ENCODE assay signal across 7 mouse cellular contexts in genomic region chr12:59218640-59219321, GRCm38 (mm10). TPM values are rescaled to one million over a fixed set of nuclear protein-coding genes. Genes with fewer than 3 reads are reported as not detected.
DNase-seq lines count a peak whose midpoint lies in the region; ATAC-seq and TF ChIP-seq lines count a peak whose summit lies in the region.

No protein-coding gene starts in this region.

- no peaks in the 10 kb centered on the region for H3K36me3 ChIP-seq in forebrain, embryonic 13.5 days (ENCODE audit: poor library complexity, severe bottlenecking)
- H3K36me3 ChIP-seq in hindbrain, embryonic 11.5 days (ENCODE audit: control insufficient read depth, insufficient read depth, low read length): no peaks in the 10 kb centered on the region

- H3K9ac ChIP-seq in forebrain, embryonic 13.5 days: peak overlapping the region; percentile 91
- H3K9ac ChIP-seq in hindbrain, embryonic 11.5 days (ENCODE audit: low read depth, low read length): peak overlapping the region; percentile 81

- H3K9me3 ChIP-seq in forebrain, embryonic 13.5 days (replicated peaks): no peaks in the 10 kb centered on the region
- H3K9me3 ChIP-seq in hindbrain, embryonic 11.5 days (ENCODE audit: control insufficient read depth, low read length): no peaks in the 10 kb centered on the region

- peak overlapping the region; percentile 90 for H3K27ac ChIP-seq in bone marrow macrophage, adult 2 months (ENCODE audit: insufficient read depth, low read depth, low read length)
- peak overlapping the region; percentile 94 for H3K27ac ChIP-seq in forebrain, embryonic 13.5 days
- H3K27ac ChIP-seq in hindbrain, embryonic 11.5 days (ENCODE audit: low read depth, low read length): peak overlapping the region; percentile 82

- under 1% methylated on average over 56 of the region's 69 CpGs for WGBS in forebrain, embryonic 13.5 days
- WGBS in hindbrain, embryonic 11.5 days: under 1% methylated on average over 52 of the region's 69 CpGs

- DNase-seq in MN1 (ENCODE audit: low spot score): peak; percentile 55
- peak; percentile 61 for DNase-seq in hindbrain, embryonic 11.5 days (ENCODE audit: low spot score)
- peak; percentile 25 to 44 for DNase-seq in left cerebral cortex, adult 9 months (ENCODE audit: low spot score in 2 of 2)
- DNase-seq in right cerebral cortex, postnatal 36 days (ENCODE audit: low spot score in 2 of 2): peak; percentile 32 to 42

- no peak for TF ChIP-seq POLR2A in bone marrow macrophage, adult 2 months (IDR thresholded peaks at IDR 0.05; ENCODE audit: borderline replicate concordance, low read depth, low read length)

- TF ChIP-seq CTCF in bone marrow macrophage, adult 2 months (IDR thresholded peaks at IDR 0.05; ENCODE audit: low read depth, low read length): no peak

- peak overlapping the region; percentile 100 for H3K4me3 ChIP-seq in bone marrow macrophage, adult 2 months (ENCODE audit: insufficient read depth, low read length)
- H3K4me3 ChIP-seq in forebrain, embryonic 13.5 days: peak overlapping the region; percentile 92
- H3K4me3 ChIP-seq in hindbrain, embryonic 11.5 days (ENCODE audit: low read depth, low read length): peak overlapping the region; percentile 94

- H3K27me3 ChIP-seq in forebrain, embryonic 13.5 days: no peaks in the 10 kb centered on the region
- no peaks in the 10 kb centered on the region for H3K27me3 ChIP-seq in hindbrain, embryonic 11.5 days (ENCODE audit: control insufficient read depth, insufficient read depth, low read length)

- peak overlapping the region; percentile 91 for H3K4me2 ChIP-seq in forebrain, embryonic 13.5 days
- H3K4me2 ChIP-seq in hindbrain, embryonic 11.5 days (replicated peaks; ENCODE audit: low read depth, low read length): peak overlapping the region; percentile 77

- peaks cover 9% of the 10 kb centered on the region for H3K4me1 ChIP-seq in bone marrow macrophage, adult 2 months (ENCODE audit: control insufficient read depth, insufficient read depth, low read length)
- H3K4me1 ChIP-seq in forebrain, embryonic 13.5 days: peaks cover 32% of the 10 kb centered on the region
- no peaks in the 10 kb centered on the region for H3K4me1 ChIP-seq in hindbrain, embryonic 11.5 days (replicated peaks; ENCODE audit: control insufficient read depth, insufficient read depth, low read length)

- ATAC-seq in forebrain, embryonic 13.5 days: peak; percentile 3
- peak; percentile 64 for ATAC-seq in hindbrain, embryonic 11.5 days (ENCODE audit: low FRiP score)
- peak; percentile 6 for ATAC-seq in megakaryocyte, adult 5-6 weeks (ENCODE audit: poor library complexity, severe bottlenecking)

RNA-seq across cellular contexts. Expression of gene Fbxo33, which starts 0.7 kb away (rescaled TPM):
- 46.0 and 50.9 TPM in 2 replicates for polyA plus RNA-seq in bone marrow macrophage, adult 2 months (2012; ENCODE audit: insufficient read depth, insufficient read length, missing spikeins)
- polyA plus RNA-seq in forebrain, embryonic 13.5 days (2015; fragmentation: Nextera tagmentation; extraction: Ambion mirVana): 5.8 and 7.3 TPM in 2 replicates
- 8.1 and 10.3 TPM in 2 replicates for polyA plus RNA-seq in hindbrain, embryonic 11.5 days (2014; fragmentation: Nextera tagmentation; extraction: Ambion mirVana)
- 39.6 and 54.6 TPM in 2 replicates for total RNA-seq in megakaryocyte, adult 5-6 weeks (2015)
- total RNA-seq in megakaryocyte, adult 5-6 weeks (2017): 32.0 and 35.7 TPM in 2 replicates

Comparison
In these comparisons a context has a peak if more than half of its experiments do, and no peak if none do; other contexts are left out.
1. Peak in every context shown above with its lines: DNase-seq, ATAC-seq, H3K4me3 ChIP-seq and H3K27ac ChIP-seq.
2. ATAC-seq: peak in every context shown above with its lines; median percentile 64 in hindbrain, embryonic 11.5 days; 6 in megakaryocyte, adult 5-6 weeks; 3 in forebrain, embryonic 13.5 days.